Mouse (Mus musculus) intestine, embryonic 16.5 days (tissue): ENCODE measurements around the gene Pigt. TPM values are rescaled to one million over a fixed set of nuclear protein-coding genes. Genes with fewer than 3 reads are reported as not detected.

ENCODE experiments used
- ATAC-seq: fragments of 200-750 bp; cut with Nextera tagmentation; 2 replicates; pipeline ENCODE4 v1.8.0; 2017; ENCODE audit warnings: moderate TSS enrichment, moderate library complexity
- H3K27ac ChIP-seq: fragments of 300-500 bp; sonication (generic); 2 replicates; pipeline ENCODE4 v1.5.1; 2014; ENCODE audit warnings: mild to moderate bottlenecking, low read length
- H3K27me3 ChIP-seq: fragments of 300-500 bp; sonication (generic); replicated peaks from 2 replicates; pipeline ENCODE4 v1.6.1; 2014; ENCODE audit warnings: low read length, control low read depth, mixed read lengths; ENCODE audit not compliant: control insufficient read depth, insufficient read depth
- H3K36me3 ChIP-seq: fragments of 300-500 bp; sonication (generic); 2 replicates; pipeline ENCODE4 v1.6.1; 2014; ENCODE audit warnings: low read length, control low read depth; ENCODE audit not compliant: control insufficient read depth, insufficient read depth
- H3K4me1 ChIP-seq: fragments of 300-500 bp; sonication (generic); 2 replicates; pipeline ENCODE4 v1.6.1; 2014; ENCODE audit warnings: low read length, control low read depth, mixed read lengths; ENCODE audit not compliant: control insufficient read depth, insufficient read depth
- H3K4me2 ChIP-seq: fragments of 300-500 bp; sonication (generic); 2 replicates; pipeline ENCODE4 v1.6.1; 2014; ENCODE audit warnings: low read depth, low read length, control low read depth
- H3K4me3 ChIP-seq: fragments of 300-500 bp; sonication (generic); 2 replicates; pipeline ENCODE4 v1.5.1; 2014; ENCODE audit warnings: mild to moderate bottlenecking, low read length
- H3K9ac ChIP-seq: fragments of 300-500 bp; sonication (generic); 2 replicates; pipeline ENCODE4 v1.6.1; 2014; ENCODE audit warnings: low read depth, low read length
- H3K9me3 ChIP-seq: fragments of 300-500 bp; sonication (generic); 2 replicates; pipeline ENCODE4 v1.6.1; 2016; ENCODE audit warnings: low read length, control low read depth; ENCODE audit not compliant: control insufficient read depth
- WGBS: fragments of 180-500 bp; shearing (Covaris S2); extraction: QIAGEN DNeasy Blood & Tissue Kit; methylation state at CpG from one replicate; pipeline ENCODE4 v1.1.7; 2014; 5-methylcytosine and 5-hydroxymethylcytosine counted together
- polyA plus RNA-seq: library from polyadenylated mRNA; unstranded; fragments of >200 nt; fragmentation: Nextera tagmentation; extraction: Ambion mirVana; gene quantifications from 2 replicates; pipeline ENCODE4 v1.2.1, GENCODE M21; 2015

Pigt gene
- polyA plus RNA-seq, 1 experiment from 2014 or later, result 59.1 TPM

DNA sequence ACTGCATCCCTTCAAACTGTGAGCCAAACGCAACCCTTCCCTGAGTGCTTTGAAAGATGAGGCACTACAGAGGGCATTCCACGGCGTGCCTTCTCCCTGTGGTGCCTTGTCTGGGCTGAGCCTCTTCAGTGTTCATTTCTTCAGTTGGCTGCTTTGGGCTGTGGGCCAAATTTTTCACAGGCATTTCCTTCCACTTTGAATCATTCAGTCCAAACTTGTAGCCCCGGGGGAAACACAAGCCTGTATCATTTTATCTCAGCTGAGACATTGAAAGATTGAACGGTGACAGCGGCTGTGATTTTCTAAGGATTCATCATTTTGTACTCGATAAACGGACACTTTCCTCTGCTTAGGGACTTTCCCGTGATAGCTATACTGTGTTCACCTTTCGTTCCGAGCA is 19.3 kb downstream of the Pigt start:
- 80% methylated on average over 11 of the region's 11 CpGs for WGBS
- Histone ChIP-seq H3K27me3 (no peaks in the 10 kb centered on the region), H3K4me1 (peaks cover 22% of the 10 kb centered on the region), H3K9me3 (no peaks in the 10 kb centered on the region; the same call in 1 of the 2 replicates), H3K4me3 (no peak overlapping the region), H3K27ac (no peak overlapping the region), H3K36me3 (no peaks in the 10 kb centered on the region), H3K4me2 (no peak overlapping the region), H3K9ac (no peak overlapping the region)
- no peak for ATAC-seq

- ATAC-seq, result no peak
- H3K4me3 ChIP-seq, result no peak overlapping the region
- no peaks in the 10 kb centered on the region; the same call in 1 of the 2 replicates for H3K9me3 ChIP-seq
- peak overlapping the region; percentile 76 for H3K27ac ChIP-seq
- 36% methylated on average over 10 of the region's 10 CpGs for WGBS
- H3K4me1 ChIP-seq, result peaks cover 19% of the 10 kb centered on the region
- H3K4me2 ChIP-seq, result no peak overlapping the region
- H3K36me3 ChIP-seq, result no peaks in the 10 kb centered on the region
- H3K9ac ChIP-seq, result peak overlapping the region; percentile 35; the same call in 1 of the 2 replicates
- no peaks in the 10 kb centered on the region for H3K27me3 ChIP-seq
Measured at GRCm38 (mm10) chr2:164517485-164518221, 20.3 kb downstream of the Pigt start.

GRCm38 (mm10) chr2:164518266-164519170 is 21.2 kb downstream of the Pigt start:
- 35% methylated on average over 11 of the region's 11 CpGs for WGBS
- peak; percentile 43 for ATAC-seq
- no peaks in the 10 kb centered on the region; the same call in 1 of the 2 replicates for H3K9me3 ChIP-seq

DNA sequence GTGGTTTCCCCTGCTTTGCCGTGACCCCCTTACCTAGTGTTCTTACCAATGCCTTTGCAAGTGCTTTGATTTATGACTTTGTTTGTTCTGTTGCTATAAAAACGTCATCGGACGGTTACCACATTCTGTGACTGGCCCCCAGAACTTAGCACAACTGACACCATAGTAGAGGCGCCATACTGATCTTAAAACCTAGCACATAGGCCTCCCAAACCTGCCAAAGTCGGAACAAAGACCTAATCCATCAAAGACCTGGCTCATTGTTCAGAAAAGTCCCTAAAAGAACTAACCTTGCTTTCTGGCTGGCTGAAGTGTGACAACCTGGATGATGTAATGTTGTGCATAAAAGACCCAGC is 21.8 kb downstream of the Pigt start:
- ATAC-seq, result peak; percentile 5; the same call in 1 of the 2 replicates
- no peak overlapping the region for H3K4me2 ChIP-seq
- H3K27ac ChIP-seq, result peak overlapping the region; percentile 76
- no peaks in the 10 kb centered on the region; the same call in 1 of the 2 replicates for H3K9me3 ChIP-seq
- peaks cover 15% of the 10 kb centered on the region; the same call in 1 of the 2 replicates for H3K4me1 ChIP-seq
- H3K4me3 ChIP-seq, result no peak overlapping the region
- no peaks in the 10 kb centered on the region for H3K27me3 ChIP-seq
- WGBS, result 37% methylated on average over 6 of the region's 6 CpGs
- H3K9ac ChIP-seq, result no peak overlapping the region
- no peaks in the 10 kb centered on the region for H3K36me3 ChIP-seq

More at GRCm38 (mm10) chr2:164518266-164519170, 21.2 kb downstream of the Pigt start:
- Histone ChIP-seq H3K4me1 (peaks cover 17% of the 10 kb centered on the region; the same call in 1 of the 2 replicates), H3K4me2 (no peak overlapping the region), H3K27me3 (no peaks in the 10 kb centered on the region), H3K27ac (peak overlapping the region; percentile 76), H3K36me3 (no peaks in the 10 kb centered on the region), H3K4me3 (no peak overlapping the region), H3K9ac (peak overlapping the region; percentile 35; the same call in 1 of the 2 replicates)

DNA sequence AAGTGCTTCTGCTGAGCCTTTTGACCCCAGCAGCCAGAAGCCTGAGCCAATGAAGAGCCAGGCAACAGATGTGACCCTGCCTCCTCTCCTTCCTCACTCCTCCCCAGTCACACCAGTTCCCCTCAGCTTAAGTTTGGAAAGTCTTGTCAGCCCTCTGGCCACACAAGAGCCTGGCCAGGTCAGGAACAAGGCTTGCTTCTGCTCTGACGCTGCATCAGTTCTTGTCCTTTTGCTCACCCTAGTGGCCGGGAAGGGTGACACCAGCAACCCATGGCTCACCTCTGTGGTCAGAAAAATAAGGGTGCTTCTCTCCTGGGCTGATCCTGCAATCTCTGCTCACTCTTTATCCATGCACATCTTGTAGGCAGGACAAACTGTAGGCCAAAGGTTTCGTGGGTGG is 23.5 kb downstream of the Pigt start:
- no peak overlapping the region for H3K4me3 ChIP-seq
- H3K27ac ChIP-seq, result no peak overlapping the region
- 17% methylated on average over 3 of the region's 3 CpGs for WGBS
- ATAC-seq, result peak; percentile 68
- no peaks in the 10 kb centered on the region for H3K27me3 ChIP-seq
- H3K36me3 ChIP-seq, result no peaks in the 10 kb centered on the region
- H3K9ac ChIP-seq, result no peak overlapping the region
- H3K9me3 ChIP-seq, result no peaks in the 10 kb centered on the region; the same call in 1 of the 2 replicates
- H3K4me1 ChIP-seq, result peaks cover 8% of the 10 kb centered on the region; the same call in 1 of the 2 replicates
- no peak overlapping the region for H3K4me2 ChIP-seq

DNA sequence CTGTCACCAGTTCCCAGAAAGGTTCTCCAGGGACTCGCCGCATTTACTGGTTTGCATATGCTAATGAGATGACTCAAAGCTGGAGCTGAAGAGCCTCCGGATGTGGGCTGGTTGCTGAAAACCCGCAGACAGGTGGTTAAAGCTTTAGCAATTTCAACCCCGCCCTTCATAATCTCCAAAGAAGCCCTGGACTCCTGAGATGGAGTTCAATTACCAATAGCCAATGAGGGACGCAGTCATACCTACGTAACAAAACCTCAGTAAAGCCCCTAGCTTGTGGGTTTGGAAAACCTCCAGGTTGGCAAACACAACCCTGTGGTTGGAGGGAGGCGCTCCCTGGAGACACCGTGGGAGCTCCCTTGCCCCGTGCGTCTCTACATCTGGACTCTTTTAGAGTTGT is 24.5 kb downstream of the Pigt start:
- 18% methylated on average over 11 of the region's 11 CpGs for WGBS
- Histone ChIP-seq H3K4me3 (no peak overlapping the region), H3K27ac (no peak overlapping the region), H3K36me3 (no peaks in the 10 kb centered on the region), H3K9ac (no peak overlapping the region), H3K4me1 (peaks cover 8% of the 10 kb centered on the region; the same call in 1 of the 2 replicates), H3K27me3 (no peaks in the 10 kb centered on the region), H3K9me3 (no peaks in the 10 kb centered on the region), H3K4me2 (no peak overlapping the region)
- no peak for ATAC-seq

DNA sequence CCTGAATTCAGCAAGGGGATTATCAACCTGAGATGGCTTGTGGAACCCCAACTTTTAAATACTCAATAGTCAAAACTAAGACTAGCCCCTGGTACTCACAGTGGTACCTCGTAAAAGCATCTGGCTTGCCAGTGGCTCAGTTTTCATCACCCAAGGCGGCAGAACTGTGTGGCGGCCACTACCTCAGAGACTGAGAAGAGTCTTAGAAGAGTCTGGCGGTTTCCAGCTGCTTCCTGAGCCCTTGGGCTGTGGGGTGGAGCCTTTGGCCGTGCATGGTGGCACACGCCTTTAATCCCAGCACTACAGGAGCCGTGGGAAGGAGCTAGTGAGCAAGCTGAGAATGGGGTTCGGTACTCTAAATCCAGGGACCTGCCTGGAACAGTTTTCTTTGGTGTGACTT is 25.0 kb downstream of the Pigt start:
- Histone ChIP-seq H3K4me2 (no peak overlapping the region), H3K4me1 (peaks cover 8% of the 10 kb centered on the region; the same call in 1 of the 2 replicates), H3K36me3 (no peaks in the 10 kb centered on the region), H3K9ac (no peak overlapping the region), H3K27ac (no peak overlapping the region), H3K9me3 (no peaks in the 10 kb centered on the region), H3K27me3 (no peaks in the 10 kb centered on the region), H3K4me3 (no peak overlapping the region)
- 38% methylated on average over 8 of the region's 8 CpGs for WGBS
- ATAC-seq, result no peak

GRCm38 (mm10) chr2:164523301-164523773 is 26.0 kb downstream of the Pigt start:
- peaks cover 8% of the 10 kb centered on the region; the same call in 1 of the 2 replicates for H3K4me1 ChIP-seq
- H3K27me3 ChIP-seq, result no peaks in the 10 kb centered on the region
- WGBS, result 79% methylated on average over 10 of the region's 10 CpGs
- no peak overlapping the region for H3K4me2 ChIP-seq
- no peaks in the 10 kb centered on the region for H3K36me3 ChIP-seq
- H3K9me3 ChIP-seq, result no peaks in the 10 kb centered on the region
- no peak overlapping the region for H3K9ac ChIP-seq
- ATAC-seq, result no peak
- 0 out of 2 replicates have a peak overlapping the region, but pooled peaks have one; percentile 2 for H3K4me3 ChIP-seq
- no peak overlapping the region for H3K27ac ChIP-seq

- 69% methylated on average over 5 of the region's 5 CpGs for WGBS
- Histone ChIP-seq H3K9me3 (no peaks in the 10 kb centered on the region), H3K27me3 (no peaks in the 10 kb centered on the region), H3K4me3 (no peak overlapping the region), H3K36me3 (no peaks in the 10 kb centered on the region), H3K9ac (no peak overlapping the region), H3K4me2 (no peak overlapping the region), H3K27ac (no peak overlapping the region), H3K4me1 (no peaks in the 10 kb centered on the region)
- ATAC-seq, result no peak
Measured at GRCm38 (mm10) chr2:164528557-164528956, 31.2 kb downstream of the Pigt start.
